Mouse (Mus musculus) stomach, postnatal 0 days (tissue): ENCODE results near the gene Qrich1. TPM values are rescaled to one million over a fixed set of nuclear protein-coding genes. Genes with fewer than 3 reads are reported as not detected.
A peak's percentile ranks its signal among the peaks of the same experiment; 100 is the strongest.

ENCODE experiments used
- ATAC-seq: fragments of 200-750 bp; cut with Nextera tagmentation; 2 replicates; pipeline ENCODE4 v1.8.0; 2017; ENCODE audit not compliant: low FRiP score, low TSS enrichment
- DNase-seq: peaks from one replicate; pipeline ENCODE4 v3.0.0-alpha.2; 2016; ENCODE audit warnings: low spot score
- H3K27ac ChIP-seq: fragments of 300-500 bp; sonication (generic); replicated peaks from 2 replicates; pipeline ENCODE4 v1.5.1; 2014; ENCODE audit warnings: mild to moderate bottlenecking, control low read depth
- H3K27me3 ChIP-seq: fragments of 300-500 bp; sonication (generic); 2 replicates; pipeline ENCODE4 v1.6.1; 2014; ENCODE audit warnings: low read length; ENCODE audit not compliant: control insufficient read depth, insufficient read depth
- H3K36me3 ChIP-seq: fragments of 300-500 bp; sonication (generic); 2 replicates; pipeline ENCODE4 v1.6.1; 2014; ENCODE audit warnings: low read length, mixed read lengths; ENCODE audit not compliant: control insufficient read depth, insufficient read depth
- H3K4me1 ChIP-seq: fragments of 300-500 bp; sonication (generic); replicated peaks from 2 replicates; pipeline ENCODE4 v1.6.1; 2014; ENCODE audit warnings: antibody characterized with exemption; ENCODE audit not compliant: control insufficient read depth, insufficient read depth
- H3K4me2 ChIP-seq: fragments of 300-500 bp; sonication (generic); replicated peaks from 2 replicates; pipeline ENCODE4 v1.6.1; 2014; ENCODE audit warnings: low read depth, mild to moderate bottlenecking, control low read depth, moderate library complexity
- H3K4me3 ChIP-seq: fragments of 300-500 bp; sonication (generic); 2 replicates; pipeline ENCODE4 v1.5.1; 2014; ENCODE audit warnings: low read depth, low read length, control low read depth
- H3K9ac ChIP-seq: fragments of 300-500 bp; sonication (generic); 2 replicates; pipeline ENCODE4 v1.6.1; 2014; ENCODE audit warnings: mild to moderate bottlenecking, low read length, control low read depth, mixed read lengths
- H3K9me3 ChIP-seq: fragments of 300-500 bp; sonication (generic); 2 replicates; pipeline ENCODE4 v1.6.1; 2016; ENCODE audit warnings: low read length; ENCODE audit not compliant: control insufficient read depth
- CTCF ChIP-seq: IDR thresholded peaks from 2 replicates; pipeline ENCODE4 v1.5.1; 2016; ENCODE audit warnings: antibody characterized with exemption, low read depth, mild to moderate bottlenecking, moderate library complexity
- EP300 ChIP-seq: optimal IDR thresholded peaks from 2 replicates; pipeline ENCODE3; 2016; ENCODE audit warnings: antibody characterized with exemption
- WGBS: fragments of 180-500 bp; shearing (Covaris S2); extraction: QIAGEN DNeasy Blood & Tissue Kit; methylation state at CpG from one replicate; pipeline ENCODE4 v1.1.7; 2014; 5-methylcytosine and 5-hydroxymethylcytosine counted together
- polyA plus RNA-seq: library from polyadenylated mRNA; unstranded; fragments of >200 nt; fragmentation: Nextera tagmentation; extraction: Ambion mirVana; gene quantifications from 2 replicates; pipeline ENCODE4 v1.2.1, GENCODE M21; 2015

Qrich1 gene
- polyA plus RNA-seq, 1 experiment from 2014 or later, result 47.7 TPM

- Histone ChIP-seq H3K27ac (no peak overlapping the region), H3K4me2 (no peak overlapping the region), H3K9me3 (no peaks in the 10 kb centered on the region), H3K4me1 (peaks cover 4% of the 10 kb centered on the region; the same call in 1 of the 2 replicates), H3K4me3 (no peak overlapping the region), H3K9ac (no peak overlapping the region), H3K36me3 (peaks cover 50% of the 10 kb centered on the region), H3K27me3 (no peaks in the 10 kb centered on the region)
- no peak for DNase-seq
- 85% methylated on average over 10 of the region's 10 CpGs for WGBS
- ATAC-seq, result no peak
- TF ChIP-seq EP300 (no peak), CTCF (no peak)
These were observed 21.7 kb upstream of the Qrich1 start for GRCm38 (mm10) chr9:108494905-108495304.

GRCm38 (mm10) chr9:108499231-108499630, 17.4 kb upstream of the Qrich1 start:
- 91% methylated on average over 7 of the region's 7 CpGs for WGBS
- Histone ChIP-seq H3K4me2 (no peak overlapping the region), H3K4me1 (no peaks in the 10 kb centered on the region), H3K9me3 (no peaks in the 10 kb centered on the region), H3K9ac (no peak overlapping the region), H3K4me3 (no peak overlapping the region), H3K36me3 (peaks cover 53% of the 10 kb centered on the region), H3K27me3 (no peaks in the 10 kb centered on the region), H3K27ac (no peak overlapping the region)
- TF ChIP-seq CTCF (no peak), EP300 (no peak)
- ATAC-seq (no peak), DNase-seq (no peak)

- 92% methylated on average over 15 of the region's 15 CpGs for WGBS
- H3K9ac ChIP-seq, result no peak overlapping the region
- TF ChIP-seq CTCF, result no peak
- TF ChIP-seq EP300, result no peak
- H3K27ac ChIP-seq, result no peak overlapping the region; the same call in 1 of the 2 replicates
- DNase-seq (no peak), ATAC-seq (no peak; the same call in 1 of the 2 replicates)
- H3K9me3 ChIP-seq, result no peaks in the 10 kb centered on the region
- no peaks in the 10 kb centered on the region for H3K27me3 ChIP-seq
- no peak overlapping the region for H3K4me2 ChIP-seq
- peaks cover 51% of the 10 kb centered on the region for H3K36me3 ChIP-seq
- H3K4me1 ChIP-seq, result no peaks in the 10 kb centered on the region
- no peak overlapping the region for H3K4me3 ChIP-seq
These were observed 16.7 kb upstream of the Qrich1 start for GRCm38 (mm10) chr9:108499943-108500342.

DNA sequence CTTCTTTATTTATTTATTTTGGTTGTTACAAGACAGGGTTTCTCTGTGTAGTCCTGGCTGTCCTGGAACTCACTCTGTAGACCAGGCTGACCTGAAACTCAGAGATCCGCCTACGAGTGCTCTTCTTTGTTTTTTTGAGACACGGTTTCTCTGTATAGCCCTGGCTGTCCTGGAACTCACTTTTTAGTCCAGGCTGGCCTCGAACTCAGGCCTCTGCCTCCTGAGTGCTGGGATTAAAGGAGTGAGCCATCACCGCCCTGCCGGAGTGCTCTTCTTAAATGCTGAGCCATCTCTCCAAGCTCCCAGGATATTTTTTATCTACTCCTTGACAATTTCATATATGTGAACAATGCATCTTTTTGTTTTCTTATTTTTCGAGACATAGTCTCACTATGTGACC, 9.7 kb upstream of the Qrich1 start:
- Histone ChIP-seq H3K27me3 (no peaks in the 10 kb centered on the region), H3K27ac (no peak overlapping the region), H3K4me2 (no peak overlapping the region), H3K36me3 (peaks cover 4% of the 10 kb centered on the region), H3K9me3 (no peaks in the 10 kb centered on the region), H3K4me1 (no peaks in the 10 kb centered on the region), H3K9ac (no peak overlapping the region), H3K4me3 (no peak overlapping the region)
- ATAC-seq (no peak), DNase-seq (no peak)
- TF ChIP-seq EP300 (no peak), CTCF (no peak)
- 88% methylated on average over 7 of the region's 7 CpGs for WGBS

- no peak for TF ChIP-seq CTCF
- TF ChIP-seq EP300, result peak; percentile 71
- peak within 1 kb of the TSS; percentile 87 for H3K9ac ChIP-seq
- H3K27ac ChIP-seq, result peak within 1 kb of the TSS; percentile 91
- peak within 1 kb of the TSS; percentile 78 for H3K4me2 ChIP-seq
- H3K36me3 ChIP-seq, result peaks cover 13% of the 10 kb centered on the region
- DNase-seq (peak; percentile 97), ATAC-seq (peak; percentile 97)
- WGBS, result under 1% methylated on average over 37 of the region's 37 CpGs
- H3K4me1 ChIP-seq, result no peaks in the 10 kb centered on the region
- no peaks in the 10 kb centered on the region for H3K27me3 ChIP-seq
- no peaks in the 10 kb centered on the region for H3K9me3 ChIP-seq
- peak within 1 kb of the TSS; percentile 65 for H3K4me3 ChIP-seq
These were observed 8.8 kb upstream of the Qrich1 start, which contains the start of gene Qars for GRCm38 (mm10) chr9:108507619-108508434. TSS of gene Qars (plus strand) at chr9:108507706.

GRCm38 (mm10) chr9:108508776-108509175, 7.8 kb upstream of the Qrich1 start:
- peak overlapping the region; percentile 91; the same call in 1 of the 2 replicates for H3K27ac ChIP-seq
- no peaks in the 10 kb centered on the region for H3K27me3 ChIP-seq
- peak overlapping the region; percentile 87; the same call in 1 of the 2 replicates for H3K9ac ChIP-seq
- DNase-seq (peak; percentile 13), ATAC-seq (no peak)
- no peak for TF ChIP-seq CTCF
- no peak for TF ChIP-seq EP300
- no peaks in the 10 kb centered on the region for H3K9me3 ChIP-seq
- peaks cover 17% of the 10 kb centered on the region for H3K36me3 ChIP-seq
- H3K4me3 ChIP-seq, result peak overlapping the region; percentile 65
- peak overlapping the region; percentile 78 for H3K4me2 ChIP-seq
- H3K4me1 ChIP-seq, result no peaks in the 10 kb centered on the region
- 86% methylated on average over 7 of the region's 7 CpGs for WGBS
